Mouse (Mus musculus): ENCODE measurements around the gene Ctnnd1. TPM values are rescaled to one million over a fixed set of nuclear protein-coding genes. Genes with fewer than 3 reads are reported as not detected.

Ctnnd1 gene
- 10.5 and 13.6 TPM in 2 replicates for polyA plus RNA-seq (2012; rRNA removed)

- no peak for DNase-seq
- Histone ChIP-seq H3K36me3 (ENCODE audit: control insufficient read depth, insufficient read depth, low read length) (no peaks in the 10 kb centered on the region), H3K27ac (ENCODE audit: control insufficient read depth, insufficient read depth, low read length) (peak within 1 kb of the TSS; percentile 49; the same call in 1 of the 2 replicates), H3K4me3 (ENCODE audit: control insufficient read depth, insufficient read depth, low read length) (peak within 1 kb of the TSS; percentile 37), H3K4me1 (replicated peaks; ENCODE audit: control insufficient read depth, insufficient read depth, low read length) (no peaks in the 10 kb centered on the region), H3K27me3 (ENCODE audit: control insufficient read depth, insufficient read depth, low read length) (no peaks in the 10 kb centered on the region; the same call in 1 of the 2 replicates)
- 15% methylated on average over 15 of the region's 15 CpGs for WGBS
- TF ChIP-seq CTCF (IDR thresholded peaks at IDR 0.05; ENCODE audit: borderline replicate concordance, control insufficient read depth, extremely low read depth, insufficient read depth, low read length, poor library complexity) = no peak
- TF ChIP-seq POLR2A (IDR thresholded peaks at IDR 0.05; ENCODE audit: control insufficient read depth, extremely low read depth, insufficient read depth, low read length, poor library complexity) = no peak
Observed at GRCm38 (mm10) chr2:84650464-84651195, at the start of gene Ctnnd1. Ctnnd1 (minus strand) TSS chr2:84650765.

- Histone ChIP-seq H3K4me1 (replicated peaks; ENCODE audit: control insufficient read depth, insufficient read depth, low read length) (no peaks in the 10 kb centered on the region), H3K4me3 (ENCODE audit: control insufficient read depth, insufficient read depth, low read length) (no peak overlapping the region), H3K36me3 (ENCODE audit: control insufficient read depth, insufficient read depth, low read length) (peaks cover 59% of the 10 kb centered on the region), H3K27ac (ENCODE audit: control insufficient read depth, insufficient read depth, low read length) (no peak overlapping the region), H3K27me3 (ENCODE audit: control insufficient read depth, insufficient read depth, low read length) (no peaks in the 10 kb centered on the region)
- no peak for TF ChIP-seq CTCF (IDR thresholded peaks at IDR 0.05; ENCODE audit: borderline replicate concordance, control insufficient read depth, extremely low read depth, insufficient read depth, low read length, poor library complexity)
- TF ChIP-seq POLR2A (IDR thresholded peaks at IDR 0.05; ENCODE audit: control insufficient read depth, extremely low read depth, insufficient read depth, low read length, poor library complexity) = no peak
- 94% methylated on average over 5 of the region's 5 CpGs for WGBS
- DNase-seq = no peak
Observed at GRCm38 (mm10) chr2:84695007-84695695, 44.6 kb upstream of the Ctnnd1 start.

- no peak overlapping the region for H3K4me3 ChIP-seq (ENCODE audit: control insufficient read depth, insufficient read depth, low read length)
- no peak for DNase-seq
- no peak for TF ChIP-seq POLR2A (IDR thresholded peaks at IDR 0.05; ENCODE audit: control insufficient read depth, extremely low read depth, insufficient read depth, low read length, poor library complexity)
- TF ChIP-seq CTCF (IDR thresholded peaks at IDR 0.05; ENCODE audit: borderline replicate concordance, control insufficient read depth, extremely low read depth, insufficient read depth, low read length, poor library complexity) = no peak
- H3K4me1 ChIP-seq (replicated peaks; ENCODE audit: control insufficient read depth, insufficient read depth, low read length) = no peaks in the 10 kb centered on the region
- H3K27me3 ChIP-seq (ENCODE audit: control insufficient read depth, insufficient read depth, low read length) = no peaks in the 10 kb centered on the region
- peaks cover 84% of the 10 kb centered on the region for H3K36me3 ChIP-seq (ENCODE audit: control insufficient read depth, insufficient read depth, low read length)
- 95% methylated on average over 12 of the region's 12 CpGs for WGBS
- H3K27ac ChIP-seq (ENCODE audit: control insufficient read depth, insufficient read depth, low read length) = no peak overlapping the region
Observed at GRCm38 (mm10) chr2:84690050-84690449, 39.5 kb upstream of the Ctnnd1 start.

GRCm38 (mm10) chr2:84688080-84688844, 37.7 kb upstream of the Ctnnd1 start:
- H3K4me1 ChIP-seq (replicated peaks; ENCODE audit: control insufficient read depth, insufficient read depth, low read length) = no peaks in the 10 kb centered on the region
- H3K4me3 ChIP-seq (ENCODE audit: control insufficient read depth, insufficient read depth, low read length) = no peak overlapping the region
- no peak overlapping the region for H3K27ac ChIP-seq (ENCODE audit: control insufficient read depth, insufficient read depth, low read length)
- H3K36me3 ChIP-seq (ENCODE audit: control insufficient read depth, insufficient read depth, low read length) = peaks cover 71% of the 10 kb centered on the region
- 97% methylated on average over 2 of the region's 2 CpGs for WGBS
- TF ChIP-seq CTCF (IDR thresholded peaks at IDR 0.05; ENCODE audit: borderline replicate concordance, control insufficient read depth, extremely low read depth, insufficient read depth, low read length, poor library complexity) (no peak), POLR2A (IDR thresholded peaks at IDR 0.05; ENCODE audit: control insufficient read depth, extremely low read depth, insufficient read depth, low read length, poor library complexity) (no peak)
- no peaks in the 10 kb centered on the region for H3K27me3 ChIP-seq (ENCODE audit: control insufficient read depth, insufficient read depth, low read length)
- DNase-seq = no peak

GRCm38 (mm10) chr2:84682605-84683183, 32.1 kb upstream of the Ctnnd1 start:
- DNase-seq = no peak
- Histone ChIP-seq H3K27me3 (ENCODE audit: control insufficient read depth, insufficient read depth, low read length) (no peaks in the 10 kb centered on the region), H3K4me3 (ENCODE audit: control insufficient read depth, insufficient read depth, low read length) (no peak overlapping the region), H3K36me3 (ENCODE audit: control insufficient read depth, insufficient read depth, low read length) (peaks cover 23% of the 10 kb centered on the region), H3K4me1 (replicated peaks; ENCODE audit: control insufficient read depth, insufficient read depth, low read length) (peaks cover 3% of the 10 kb centered on the region; the same call in 1 of the 2 replicates), H3K27ac (ENCODE audit: control insufficient read depth, insufficient read depth, low read length) (no peak overlapping the region)
- no peak for TF ChIP-seq POLR2A (IDR thresholded peaks at IDR 0.05; ENCODE audit: control insufficient read depth, extremely low read depth, insufficient read depth, low read length, poor library complexity)
- TF ChIP-seq CTCF (IDR thresholded peaks at IDR 0.05; ENCODE audit: borderline replicate concordance, control insufficient read depth, extremely low read depth, insufficient read depth, low read length, poor library complexity) = no peak
- WGBS = 87% methylated on average over 6 of the region's 6 CpGs

DNA sequence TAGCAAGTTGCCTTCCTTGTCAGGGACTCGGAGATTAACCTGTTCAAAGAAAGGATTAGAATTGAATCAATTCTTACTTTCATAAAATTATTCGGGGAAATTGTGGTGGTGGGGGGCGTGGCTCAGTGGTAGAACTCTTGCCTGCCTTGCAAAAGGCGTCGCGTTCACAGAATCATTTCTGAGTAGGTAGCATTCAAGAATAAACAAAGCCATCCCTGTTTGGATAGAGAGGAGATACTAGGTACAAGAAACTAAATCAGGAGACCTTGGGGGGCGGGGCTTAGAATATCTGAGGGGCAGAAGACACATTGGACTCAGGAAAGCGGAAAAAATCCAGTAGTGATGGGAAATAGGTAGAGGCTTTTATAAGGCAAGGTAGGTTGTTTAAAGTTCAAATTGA, 28.5 kb upstream of the Ctnnd1 start, which contains the start of gene Tmx2:
Tmx2 (minus strand) TSS at position 125 of the 400 bp plus-strand sequence.
- no peak for DNase-seq
- Histone ChIP-seq H3K27ac (ENCODE audit: control insufficient read depth, insufficient read depth, low read length) (no peak within 1 kb of the TSS), H3K36me3 (ENCODE audit: control insufficient read depth, insufficient read depth, low read length) (peaks cover 4% of the 10 kb centered on the region; the same call in 1 of the 2 replicates), H3K4me3 (ENCODE audit: control insufficient read depth, insufficient read depth, low read length) (peak within 1 kb of the TSS; percentile 79), H3K4me1 (replicated peaks; ENCODE audit: control insufficient read depth, insufficient read depth, low read length) (peaks cover 3% of the 10 kb centered on the region; the same call in 1 of the 2 replicates), H3K27me3 (ENCODE audit: control insufficient read depth, insufficient read depth, low read length) (no peaks in the 10 kb centered on the region)
- TF ChIP-seq CTCF (IDR thresholded peaks at IDR 0.05; ENCODE audit: borderline replicate concordance, control insufficient read depth, extremely low read depth, insufficient read depth, low read length, poor library complexity) (no peak), POLR2A (IDR thresholded peaks at IDR 0.05; ENCODE audit: control insufficient read depth, extremely low read depth, insufficient read depth, low read length, poor library complexity) (no peak)
- WGBS = 20% methylated on average over 8 of the region's 8 CpGs

Data from thymus, adult 2 months (tissue).